Mouse (Mus musculus) testis, adult 2 months (tissue): ENCODE data around the gene Rarb. TPM values are rescaled to one million over a fixed set of nuclear protein-coding genes. Genes with fewer than 3 reads are reported as not detected.
"Not testable (repeated sequence)": the region's sequence is repeated elsewhere in the genome, so short reads cannot be mapped to it uniquely, and the experiment has no call there.

Experiments
- H3K27ac ChIP-seq: fragments of 200-500 bp; 2 replicates; pipeline ENCODE4 v1.5.1; 2012; ENCODE audit warnings: low read depth, low read length; ENCODE audit not compliant: control insufficient read depth, insufficient read depth
- H3K27me3 ChIP-seq: fragments of 200-500 bp; 2 replicates; pipeline ENCODE4 v1.6.1; 2012; ENCODE audit warnings: mild to moderate bottlenecking, low read length, moderate library complexity; ENCODE audit not compliant: control insufficient read depth, insufficient read depth
- H3K36me3 ChIP-seq: fragments of 200-500 bp; 2 replicates; pipeline ENCODE4 v1.6.1; 2012; ENCODE audit warnings: mild to moderate bottlenecking, low read length; ENCODE audit not compliant: control insufficient read depth, insufficient read depth
- H3K4me1 ChIP-seq: fragments of 200-500 bp; 2 replicates; pipeline ENCODE4 v1.6.1; 2012; ENCODE audit warnings: low read length; ENCODE audit not compliant: control insufficient read depth, insufficient read depth
- H3K4me3 ChIP-seq: fragments of 200-500 bp; 2 replicates; pipeline ENCODE4 v1.5.1; 2012; ENCODE audit warnings: low read depth, mild to moderate bottlenecking, low read length, moderate library complexity, mixed read lengths; ENCODE audit not compliant: control insufficient read depth
- CTCF ChIP-seq: fragments of 200-500 bp; IDR thresholded peaks from 2 replicates; pipeline ENCODE4 v1.5.1; 2012; ENCODE audit warnings: low read depth, mild to moderate bottlenecking, inconsistent platforms, low read length, moderate library complexity; ENCODE audit not compliant: control insufficient read depth, insufficient read depth, insufficient replicate concordance
- POLR2A ChIP-seq: fragments of 200-500 bp; IDR thresholded peaks from 2 replicates; pipeline ENCODE4 v1.6.1; 2012; ENCODE audit warnings: low read depth, mild to moderate bottlenecking, inconsistent platforms, low read length, moderate library complexity; ENCODE audit not compliant: control insufficient read depth
- polyA plus RNA-seq: library from polyadenylated mRNA; depleted of rRNA; stranded (reverse); fragments of >200 nt; gene quantifications from 2 replicates; pipeline ENCODE4 v1.2.3, GENCODE M21; 2012

Rarb gene
- polyA plus RNA-seq, 1 experiment: 5.6 TPM

DNA sequence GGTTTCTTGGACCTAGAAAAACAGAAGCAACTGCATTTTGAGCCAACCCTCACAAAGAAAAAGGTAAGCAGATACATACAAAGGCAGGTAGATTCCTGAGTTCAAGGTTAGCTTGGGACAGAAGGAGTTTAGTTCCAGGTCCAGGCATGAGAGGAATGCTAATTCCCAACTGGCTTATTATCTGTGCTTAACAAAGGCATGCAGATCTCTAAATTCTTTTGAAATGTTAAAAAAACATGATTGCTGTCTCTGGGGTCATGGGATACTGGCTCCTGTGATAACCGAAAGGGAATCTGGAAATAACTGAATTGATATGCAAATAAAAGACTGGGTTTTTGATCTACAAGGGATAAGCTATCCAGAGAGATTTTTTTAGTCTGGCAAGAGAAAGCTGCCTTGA, 28.8 kb downstream of the Rarb start:
- TF ChIP-seq CTCF (no peak), POLR2A (no peak)
- no peak overlapping the region for H3K27ac ChIP-seq
- H3K27me3 ChIP-seq: no peaks in the 10 kb centered on the region
- H3K4me1 ChIP-seq: no peaks in the 10 kb centered on the region
- no peaks in the 10 kb centered on the region for H3K36me3 ChIP-seq
- H3K4me3 ChIP-seq: no peak overlapping the region

- Histone ChIP-seq H3K36me3 (no peaks in the 10 kb centered on the region), H3K4me3 (no peak overlapping the region), H3K4me1 (no peaks in the 10 kb centered on the region), H3K27ac (no peak overlapping the region), H3K27me3 (no peaks in the 10 kb centered on the region)
- TF ChIP-seq POLR2A: no peak
- no peak for TF ChIP-seq CTCF
These were observed 36.9 kb downstream of the Rarb start for GRCm38 (mm10) chr14:16781942-16782541.

- no peak for TF ChIP-seq POLR2A
- no peak for TF ChIP-seq CTCF
- H3K27me3 ChIP-seq: no peaks in the 10 kb centered on the region
- H3K4me1 ChIP-seq: no peaks in the 10 kb centered on the region
- no peak overlapping the region for H3K4me3 ChIP-seq
- no peak overlapping the region for H3K27ac ChIP-seq
- H3K36me3 ChIP-seq: no peaks in the 10 kb centered on the region
These were observed 42.1 kb downstream of the Rarb start for GRCm38 (mm10) chr14:16776723-16777381.

DNA sequence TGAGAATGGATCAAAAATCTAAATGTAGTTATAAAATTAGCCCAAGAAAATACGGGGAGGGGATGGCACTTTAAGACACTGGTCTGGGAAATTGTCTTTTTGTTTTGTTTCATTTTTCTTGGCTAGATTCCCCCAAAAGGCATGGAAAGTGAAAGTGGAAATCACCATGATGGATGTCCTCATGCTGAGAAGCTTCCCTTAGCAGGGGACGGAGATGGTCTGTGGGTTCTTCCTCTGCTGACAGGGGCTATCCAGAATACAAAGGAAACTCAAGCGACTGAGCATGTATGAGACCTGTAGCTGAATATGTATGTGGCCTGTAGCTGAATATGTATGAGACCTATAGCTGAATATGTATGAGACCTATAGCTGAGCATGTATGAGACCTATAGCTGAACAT, 46.0 kb downstream of the Rarb start:
- Histone ChIP-seq H3K36me3 (no peaks in the 10 kb centered on the region), H3K4me1 (no peaks in the 10 kb centered on the region), H3K27ac (no peak overlapping the region), H3K4me3 (no peak overlapping the region), H3K27me3 (no peaks in the 10 kb centered on the region)
- TF ChIP-seq CTCF (no peak), POLR2A (no peak)

DNA sequence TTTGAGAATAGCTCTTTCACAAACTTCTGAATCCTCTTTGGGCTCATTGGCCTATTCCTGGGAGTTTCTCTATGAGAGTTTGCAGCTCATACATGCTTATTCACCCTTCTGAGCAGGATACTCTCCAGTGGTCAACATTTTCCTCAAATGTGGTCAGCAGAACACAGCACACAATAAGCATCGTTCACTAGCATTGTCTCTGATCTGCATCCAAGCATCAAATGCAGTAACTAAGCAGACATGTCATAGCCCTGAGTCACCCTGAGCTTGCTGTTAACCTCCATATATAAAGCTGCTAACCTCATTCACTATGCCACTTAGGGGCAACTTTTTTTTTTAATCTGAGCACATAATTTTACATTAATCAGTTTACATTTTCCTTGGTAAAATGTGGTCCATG, 53.1 kb downstream of the Rarb start:
- Histone ChIP-seq H3K4me3 (no peak overlapping the region), H3K36me3 (no peaks in the 10 kb centered on the region), H3K27me3 (no peaks in the 10 kb centered on the region), H3K4me1 (no peaks in the 10 kb centered on the region), H3K27ac (no peak overlapping the region)
- TF ChIP-seq POLR2A (no peak), CTCF (no peak)

DNA sequence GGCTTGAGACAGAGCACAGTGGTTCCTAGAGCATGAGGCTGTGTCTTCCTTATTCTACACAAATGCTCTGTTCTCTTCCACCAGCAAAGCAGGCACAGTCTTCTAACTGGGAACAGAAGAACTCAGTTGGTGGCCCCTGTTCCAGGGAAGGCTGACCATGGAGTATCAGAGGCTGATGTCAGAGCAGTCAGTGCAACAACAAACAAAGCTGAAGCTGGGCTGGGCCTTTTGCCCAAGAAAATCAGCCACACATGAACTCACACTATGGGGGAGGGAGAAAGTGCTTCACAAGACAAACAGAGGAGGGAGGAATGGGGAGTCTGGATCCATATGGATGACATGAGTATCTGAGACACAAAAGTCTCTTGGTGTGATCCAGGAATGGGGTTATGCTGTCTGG, 56.2 kb downstream of the Rarb start:
- Histone ChIP-seq H3K4me3 (no peak overlapping the region), H3K27ac (no peak overlapping the region), H3K36me3 (no peaks in the 10 kb centered on the region), H3K27me3 (no peaks in the 10 kb centered on the region), H3K4me1 (no peaks in the 10 kb centered on the region)
- TF ChIP-seq CTCF (no peak), POLR2A (no peak)

- no peaks in the 10 kb centered on the region for H3K27me3 ChIP-seq
- no peak for TF ChIP-seq CTCF
- H3K4me1 ChIP-seq: no peaks in the 10 kb centered on the region
- H3K4me3 ChIP-seq: no peak overlapping the region
- H3K36me3 ChIP-seq: no peaks in the 10 kb centered on the region
- no peak overlapping the region for H3K27ac ChIP-seq
These were observed 60.1 kb downstream of the Rarb start for GRCm38 (mm10) chr14:16758773-16759434.

DNA sequence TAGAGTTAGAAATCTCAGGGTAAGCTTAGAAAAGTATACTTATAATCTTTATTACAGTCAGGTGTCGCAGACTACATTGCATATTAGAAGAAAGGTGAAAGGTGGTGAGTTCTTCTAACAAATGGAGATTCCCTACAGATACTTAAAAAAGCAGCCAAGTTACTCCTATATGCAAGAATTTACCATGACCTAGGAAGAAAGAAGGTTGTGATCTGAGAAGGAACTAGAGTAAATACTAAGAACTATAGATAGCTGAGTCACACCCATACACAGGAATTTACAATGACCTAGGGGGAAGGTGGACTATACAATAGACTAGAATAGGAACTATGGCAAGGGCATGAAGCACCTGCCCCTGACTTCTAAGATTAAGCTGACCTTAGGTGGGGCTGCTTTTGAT, 63.4 kb downstream of the Rarb start:
- not testable (repeated sequence) for H3K4me1 ChIP-seq, H3K27ac ChIP-seq, H3K36me3 ChIP-seq, H3K27me3 ChIP-seq, H3K4me3 ChIP-seq
